ENCODE assay signal across 8 mouse cellular contexts in the genomic region with DNA sequence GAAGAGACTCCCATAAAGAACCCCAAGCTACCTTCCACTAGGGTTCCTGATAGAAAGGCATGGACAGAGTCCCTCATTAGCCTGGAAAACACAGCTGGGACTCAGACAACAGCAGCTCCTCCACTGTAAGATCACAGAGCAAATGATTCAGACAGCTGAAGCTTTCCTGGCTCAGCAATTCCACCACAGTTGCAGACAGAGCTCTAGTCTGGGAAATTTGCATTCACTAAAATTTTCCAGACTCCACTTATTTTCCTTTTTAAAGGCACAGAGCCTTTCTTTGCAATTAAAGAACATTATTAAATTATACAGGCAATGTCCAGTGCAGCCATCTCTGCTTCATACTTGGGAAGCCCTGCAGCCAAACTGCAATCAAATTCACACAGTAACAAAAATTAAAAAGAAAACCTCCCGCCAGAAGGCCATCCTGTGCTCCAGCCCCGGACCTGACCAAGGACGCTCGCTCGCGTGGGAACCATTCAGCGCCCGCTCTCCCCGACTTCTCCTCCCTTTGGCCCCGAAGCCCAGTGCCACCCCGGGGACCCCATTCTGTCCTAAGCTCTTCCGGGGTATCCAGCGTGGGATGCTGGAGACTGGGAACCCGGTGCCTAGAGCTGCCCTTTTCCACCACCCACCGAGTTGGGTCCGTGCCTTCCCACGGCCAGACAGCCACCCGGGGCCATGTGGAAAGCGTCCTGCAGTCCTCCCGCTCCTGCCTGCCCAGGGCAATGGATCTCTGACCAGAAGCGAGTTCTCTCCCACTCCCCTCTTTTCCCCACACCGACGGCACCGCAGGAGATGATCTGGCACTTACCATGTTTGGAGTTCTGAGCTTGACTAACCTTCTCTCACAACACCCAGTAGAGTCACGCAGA. TPM values are rescaled to one million over a fixed set of nuclear protein-coding genes. Genes with fewer than 3 reads are reported as not detected.
DNase-seq lines count a peak whose midpoint lies in the region; ATAC-seq and TF ChIP-seq lines count a peak whose summit lies in the region.
"Not testable (repeated sequence)": the region's sequence is repeated elsewhere in the genome, so short reads cannot be mapped to it uniquely, and the experiment has no call there.

No protein-coding gene starts in this region.

- peak overlapping the region; percentile 31 for H3K4me3 ChIP-seq in forebrain, postnatal 0 days (ENCODE audit: low read depth, low read length)
- peak overlapping the region; percentile 46 to 69 for H3K4me3 ChIP-seq in liver, embryonic 14.5 days (ENCODE audit: insufficient read depth in 1 of 2, low read depth in 2 of 2, low read length in 2 of 2)
- H3K4me3 ChIP-seq in midbrain, postnatal 0 days (ENCODE audit: low read depth, low read length), result peak overlapping the region; percentile 36
- H3K4me3 ChIP-seq in stomach, postnatal 0 days (ENCODE audit: low read depth, low read length), result peak overlapping the region; percentile 43

- H3K9ac ChIP-seq in forebrain, postnatal 0 days, result peak overlapping the region; percentile 44
- not testable (repeated sequence) for H3K9ac ChIP-seq in liver, embryonic 14.5 days (replicated peaks); midbrain, postnatal 0 days (replicated peaks; ENCODE audit: low read length, poor library complexity, severe bottlenecking); stomach, postnatal 0 days (ENCODE audit: low read length)

- not testable (repeated sequence) for TF ChIP-seq EP300 in liver, embryonic 14.5 days (IDR thresholded peaks at IDR 0.05; ENCODE audit: low read depth); stomach, postnatal 0 days (optimal IDR thresholded peaks at IDR 0.05)

- WGBS in forebrain, postnatal 0 days, result 5% methylated on average over 25 of the region's 25 CpGs
- under 1% methylated on average over 23 of the region's 25 CpGs for WGBS in liver, embryonic 14.5 days (ENCODE audit: insufficient replicate concordance)
- WGBS in midbrain, postnatal 0 days, result 2% methylated on average over 20 of the region's 25 CpGs
- WGBS in stomach, postnatal 0 days, result 2% methylated on average over 21 of the region's 25 CpGs

- H3K27ac ChIP-seq in forebrain, postnatal 0 days (ENCODE audit: low read depth, low read length); liver, embryonic 14.5 days; midbrain, postnatal 0 days (ENCODE audit: low read depth, low read length); stomach, postnatal 0 days (replicated peaks): not testable (repeated sequence)

- not testable (repeated sequence) for H3K4me1 ChIP-seq in forebrain, postnatal 0 days (ENCODE audit: insufficient read depth); liver, embryonic 14.5 days (replicated peaks; ENCODE audit: control insufficient read depth in 2 of 2, insufficient read depth in 2 of 2, low read length in 1 of 2); midbrain, postnatal 0 days (ENCODE audit: insufficient read depth, low read length); stomach, postnatal 0 days (replicated peaks; ENCODE audit: control insufficient read depth, insufficient read depth)

- intact Hi-C loops in heart, postnatal 36 days (cut with DNase I), result not testable (repeated sequence)

- TF ChIP-seq CTCF in forebrain, postnatal 0 days (IDR thresholded peaks at IDR 0.05; ENCODE audit: low read depth); liver, embryonic 14.5 days (IDR thresholded peaks at IDR 0.05; ENCODE audit: low read depth); midbrain, postnatal 0 days (IDR thresholded peaks at IDR 0.05); stomach, postnatal 0 days (IDR thresholded peaks at IDR 0.05; ENCODE audit: low read depth): not testable (repeated sequence)

- H3K36me3 ChIP-seq in forebrain, postnatal 0 days (ENCODE audit: insufficient read depth); liver, embryonic 14.5 days (replicated peaks; ENCODE audit: control insufficient read depth, insufficient read depth, low read depth); midbrain, postnatal 0 days (ENCODE audit: insufficient read depth, low read length); stomach, postnatal 0 days (ENCODE audit: control insufficient read depth, insufficient read depth, low read length): not testable (repeated sequence)

- ATAC-seq in forebrain, postnatal 0 days; liver, embryonic 14.5 days (ENCODE audit: insufficient read depth); midbrain, postnatal 0 days (ENCODE audit: low FRiP score); stomach, postnatal 0 days (ENCODE audit: low FRiP score, low TSS enrichment): not testable (repeated sequence)

- not testable (repeated sequence) for H3K9me3 ChIP-seq in forebrain, postnatal 0 days (ENCODE audit: low read length); liver, embryonic 14.5 days (ENCODE audit: control insufficient read depth, low read length); midbrain, postnatal 0 days (ENCODE audit: low read length); stomach, postnatal 0 days (ENCODE audit: control insufficient read depth, low read length)

- peak overlapping the region; percentile 44 for H3K4me2 ChIP-seq in forebrain, postnatal 0 days (ENCODE audit: low read depth)
- peak overlapping the region; percentile 39 for H3K4me2 ChIP-seq in liver, embryonic 14.5 days (ENCODE audit: low read depth)
- peak overlapping the region; percentile 33; the same call in 1 of the 2 replicates for H3K4me2 ChIP-seq in midbrain, postnatal 0 days (ENCODE audit: low read depth, low read length, poor library complexity, severe bottlenecking)
- H3K4me2 ChIP-seq in stomach, postnatal 0 days (replicated peaks; ENCODE audit: low read depth), result peak overlapping the region; percentile 39

- not testable (repeated sequence) for H3K27me3 ChIP-seq in forebrain, postnatal 0 days (ENCODE audit: insufficient read depth, low read length); liver, embryonic 14.5 days (ENCODE audit: control insufficient read depth, insufficient read depth, low read length); midbrain, postnatal 0 days (ENCODE audit: insufficient read depth, low read length); stomach, postnatal 0 days (ENCODE audit: control insufficient read depth, insufficient read depth, low read length)

- DNase-seq in R1 (ENCODE audit: low read depth, low spot score), result peak; percentile 6
- peak; percentile 40 to 47 for DNase-seq in cerebellum, postnatal 25 days
- peak; percentile 0 for DNase-seq in forebrain, postnatal 0 days
- DNase-seq in heart, postnatal 36 days, result peak; percentile 11 to 53
- peak; percentile 24 for DNase-seq in kidney, postnatal 10 days
- DNase-seq in liver, embryonic 14.5 days (ENCODE audit: low read depth in 3 of 3, low spot score in 3 of 3); midbrain, postnatal 0 days (ENCODE audit: low spot score); stomach, postnatal 0 days (ENCODE audit: low spot score): not testable (repeated sequence)

RNA-seq across cellular contexts. Expression of a gene that starts 0.5 kb away (rescaled TPM):
- 13.8 and 15.5 TPM in 2 replicates for total RNA-seq in forebrain, postnatal 0 days (2014; rRNA removed)
- polyA plus RNA-seq in forebrain, postnatal 0 days (2015; fragmentation: Nextera tagmentation; extraction: Ambion mirVana), result 4.0 and 4.2 TPM in 2 replicates
- 1 to 10 TPM; 8.8 to 9.0 TPM for total RNA-seq in heart, postnatal 36 days (2021)
- polyA plus RNA-seq in liver, embryonic 14.5 days (2012; rRNA removed), result 0.27 and 1.2 TPM in 2 replicates
- polyA plus RNA-seq in liver, embryonic 14.5 days (2014; fragmentation: Nextera tagmentation; extraction: Ambion mirVana), result 1.0 and 1.1 TPM in 2 replicates
- total RNA-seq in midbrain, postnatal 0 days (2014; rRNA removed), result 8.1 and 9.0 TPM in 2 replicates
- polyA plus RNA-seq in midbrain, postnatal 0 days (2015; fragmentation: Nextera tagmentation; extraction: Ambion mirVana), result 4.6 and 5.5 TPM in 2 replicates
- polyA plus RNA-seq in stomach, postnatal 0 days (2015; fragmentation: Nextera tagmentation; extraction: Ambion mirVana), result 5.1 and 5.7 TPM in 2 replicates

RNA-seq across cellular contexts. Expression of a gene that starts 34.3 kb away (rescaled TPM):
- 1.7 and 2.6 TPM in 2 replicates for total RNA-seq in forebrain, postnatal 0 days (2014; rRNA removed)
- 0.62 and 0.65 TPM in 2 replicates for polyA plus RNA-seq in forebrain, postnatal 0 days (2015; fragmentation: Nextera tagmentation; extraction: Ambion mirVana)
- total RNA-seq in heart, postnatal 36 days (2021), result under 1 TPM; 0.43 to 0.50 TPM
- polyA plus RNA-seq in liver, embryonic 14.5 days (2012; rRNA removed), result 0.04 and 0.09 TPM in 2 replicates
- polyA plus RNA-seq in liver, embryonic 14.5 days (2014; fragmentation: Nextera tagmentation; extraction: Ambion mirVana), result 0.05 TPM in 1 of 2 replicates, not detected in the other
- 1.2 and 1.9 TPM in 2 replicates for total RNA-seq in midbrain, postnatal 0 days (2014; rRNA removed)
- polyA plus RNA-seq in midbrain, postnatal 0 days (2015; fragmentation: Nextera tagmentation; extraction: Ambion mirVana), result 0.66 and 0.93 TPM in 2 replicates
- polyA plus RNA-seq in stomach, postnatal 0 days (2015; fragmentation: Nextera tagmentation; extraction: Ambion mirVana), result 0.13 and 0.28 TPM in 2 replicates
